Mouse (Mus musculus) liver, embryonic 14.5 days (tissue): ENCODE data around the gene Top1. TPM values are rescaled to one million over a fixed set of nuclear protein-coding genes. Genes with fewer than 3 reads are reported as not detected.

Experiments used
- ATAC-seq: fragments of 200-750 bp; cut with Nextera tagmentation; 2 replicates; pipeline ENCODE4 v1.8.0; 2017; ENCODE audit warnings: moderate number of reproducible peaks, mild to moderate bottlenecking, moderate library complexity; ENCODE audit not compliant: insufficient read depth
- DNase-seq, 3 experiments: peaks; one replicate each; pipeline ENCODE4 v3.0.0-alpha.2; 2012 to 2013; ENCODE audit warnings: low read depth in 3 of 3, low spot score in 3 of 3
- H3K27ac ChIP-seq: fragments of 300-500 bp; sonication (generic); 2 replicates; pipeline ENCODE4 v1.5.1; 2014; ENCODE audit warnings: moderate library complexity, mild to moderate bottlenecking, control low read depth, inconsistent platforms
- H3K27me3 ChIP-seq: fragments of 300-500 bp; sonication (generic); 2 replicates; pipeline ENCODE4 v1.6.1; 2014; ENCODE audit warnings: mild to moderate bottlenecking, low read length, moderate library complexity; ENCODE audit not compliant: control insufficient read depth, insufficient read depth
- H3K36me3 ChIP-seq: fragments of 300-500 bp; sonication (generic); replicated peaks from 2 replicates; pipeline ENCODE4 v1.6.1; 2014; ENCODE audit warnings: low read depth; ENCODE audit not compliant: control insufficient read depth, insufficient read depth
- H3K4me1 ChIP-seq, 2 experiments: fragments of 200-500 bp in 1 of 2; fragments of 300-500 bp in 1 of 2; sonication (generic) in 1 of 2; replicated peaks; 2 replicates each; pipeline ENCODE4 v1.6.1; 2012 to 2014; ENCODE audit warnings: antibody characterized with exemption in 1 of 2, inconsistent platforms in 1 of 2, low read length in 1 of 2; ENCODE audit not compliant: control insufficient read depth in 2 of 2, insufficient read depth in 2 of 2
- H3K4me2 ChIP-seq: fragments of 300-500 bp; sonication (generic); 2 replicates; pipeline ENCODE4 v1.6.1; 2014; ENCODE audit warnings: low read depth, mild to moderate bottlenecking, control low read depth, moderate library complexity
- H3K4me3 ChIP-seq, 2 experiments: fragments of 200-500 bp in 1 of 2; fragments of 300-500 bp in 1 of 2; sonication (generic) in 1 of 2; 2 replicates each; pipeline ENCODE4 v1.5.1; 2012 to 2014; ENCODE audit warnings: low read depth in 2 of 2, low read length in 2 of 2, mild to moderate bottlenecking in 2 of 2, control low read depth in 1 of 2, inconsistent platforms in 1 of 2, moderate library complexity in 1 of 2; ENCODE audit not compliant: insufficient read depth in 1 of 2
- H3K9ac ChIP-seq: fragments of 300-500 bp; sonication (generic); replicated peaks from 2 replicates; pipeline ENCODE4 v1.6.1; 2014; ENCODE audit warnings: mild to moderate bottlenecking, control low read depth, moderate library complexity
- H3K9me3 ChIP-seq: fragments of 300-500 bp; sonication (generic); 2 replicates; pipeline ENCODE4 v1.6.1; 2016; ENCODE audit warnings: low read length, mixed read lengths; ENCODE audit not compliant: control insufficient read depth
- CTCF ChIP-seq: IDR thresholded peaks from 2 replicates; pipeline ENCODE4 v1.5.1; 2016; ENCODE audit warnings: antibody characterized with exemption, low read depth, control low read depth
- EP300 ChIP-seq: IDR thresholded peaks from 2 replicates; pipeline ENCODE4 v1.6.1; 2016; ENCODE audit warnings: antibody characterized with exemption, low read depth
- WGBS: fragments of 180-500 bp; shearing (Covaris S2); extraction: QIAGEN DNeasy Blood & Tissue Kit; methylation state at CpG from one replicate; pipeline ENCODE4 v1.1.7; 2014; ENCODE audit not compliant: insufficient replicate concordance; 5-methylcytosine and 5-hydroxymethylcytosine counted together
- polyA plus RNA-seq, 2 experiments: library from polyadenylated mRNA; depleted of rRNA in 1 of 2; stranded (reverse) in 1 of 2; unstranded in 1 of 2; fragments of >200 nt; fragmentation: Nextera tagmentation in 1 of 2; extraction: Ambion mirVana in 1 of 2; gene quantifications; 2 replicates each; pipeline versions ENCODE4 v1.2.1 to v1.2.3; 2012 to 2014

Gene Top1
- polyA plus RNA-seq, 2 experiments = 33.6 to 51.2 TPM

DNA sequence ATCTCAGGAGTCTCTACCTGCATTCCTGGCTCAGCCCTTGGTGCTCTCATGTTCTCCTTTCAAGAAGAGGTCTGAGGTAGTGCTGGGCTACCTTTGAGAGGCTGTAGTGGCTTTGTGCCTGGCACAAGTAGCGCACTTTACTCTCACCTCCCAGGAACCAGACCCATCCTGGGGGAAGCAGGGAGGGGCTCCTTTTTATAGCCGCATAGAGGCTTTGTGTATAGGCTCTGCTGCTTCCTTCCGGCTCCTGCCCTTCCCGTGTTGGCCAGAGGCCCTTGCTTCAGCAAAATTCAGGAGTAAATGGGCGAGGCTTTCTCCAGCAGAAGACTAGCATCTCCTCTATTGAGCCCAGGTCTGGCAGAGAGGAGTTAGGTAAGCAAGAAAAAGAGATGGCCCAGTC, 92.7 kb downstream of the Top1 start:
- H3K4me2 ChIP-seq = no peak overlapping the region
- H3K4me3 ChIP-seq = no peak overlapping the region
- no peaks in the 10 kb centered on the region for H3K36me3 ChIP-seq
- peaks cover 0 to 11% of the 10 kb centered on the region in 2 experiments; a peak in 2 of 4 replicates for H3K4me1 ChIP-seq
- no peaks in the 10 kb centered on the region for H3K9me3 ChIP-seq
- DNase-seq (no peak), ATAC-seq (no peak)
- TF ChIP-seq EP300 (no peak), CTCF (no peak)
- no peak overlapping the region for H3K9ac ChIP-seq
- H3K27ac ChIP-seq = no peak overlapping the region
- WGBS = 59% methylated on average over 5 of the region's 5 CpGs
- no peaks in the 10 kb centered on the region for H3K27me3 ChIP-seq

DNA sequence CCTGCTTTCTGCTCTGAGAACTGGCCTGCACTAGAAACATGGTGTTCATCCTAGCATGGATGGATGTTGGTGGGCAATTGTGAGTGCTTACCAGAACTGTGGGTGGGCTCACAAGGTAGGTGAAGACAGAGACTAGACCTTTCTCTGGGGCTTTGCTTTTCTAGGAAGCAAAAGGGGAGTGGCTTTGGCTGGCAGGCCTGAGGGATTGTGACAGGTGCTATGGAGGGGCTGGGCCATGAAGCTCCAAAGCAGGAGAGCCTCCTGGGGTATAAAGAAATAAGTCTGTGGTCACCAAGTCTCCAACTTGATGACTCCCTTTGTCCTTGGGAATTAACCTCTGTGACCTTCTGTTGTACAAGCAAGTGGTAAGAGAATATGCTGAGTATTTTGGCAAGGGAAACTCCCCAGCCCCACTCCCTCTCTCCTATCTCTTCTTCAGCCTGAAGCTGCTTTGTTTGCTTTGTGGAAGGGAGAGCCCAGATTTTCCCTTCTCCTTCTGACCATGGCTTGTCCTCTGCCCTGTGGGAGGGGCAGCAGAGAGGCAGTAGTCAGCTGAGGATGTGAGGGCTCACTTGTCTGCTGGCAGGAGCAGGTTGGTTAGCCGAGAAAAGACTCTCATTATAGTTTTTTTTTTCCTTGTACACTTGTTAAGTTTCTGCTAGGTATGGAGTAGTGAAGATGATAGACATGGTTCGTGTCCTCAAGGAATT, 94.1 kb downstream of the Top1 start:
- H3K4me2 ChIP-seq = no peak overlapping the region
- H3K4me3 ChIP-seq = no peak overlapping the region
- DNase-seq = no peak
- 34% methylated on average over 2 of the region's 2 CpGs for WGBS
- peaks cover 0 to 11% of the 10 kb centered on the region in 2 experiments; a peak in 2 of 4 replicates for H3K4me1 ChIP-seq
- H3K9ac ChIP-seq = no peak overlapping the region
- no peaks in the 10 kb centered on the region for H3K36me3 ChIP-seq
- no peak for TF ChIP-seq CTCF
- no peak for TF ChIP-seq EP300
- H3K27ac ChIP-seq = no peak overlapping the region
- no peaks in the 10 kb centered on the region for H3K27me3 ChIP-seq
- ATAC-seq = no peak
- no peaks in the 10 kb centered on the region for H3K9me3 ChIP-seq

DNA sequence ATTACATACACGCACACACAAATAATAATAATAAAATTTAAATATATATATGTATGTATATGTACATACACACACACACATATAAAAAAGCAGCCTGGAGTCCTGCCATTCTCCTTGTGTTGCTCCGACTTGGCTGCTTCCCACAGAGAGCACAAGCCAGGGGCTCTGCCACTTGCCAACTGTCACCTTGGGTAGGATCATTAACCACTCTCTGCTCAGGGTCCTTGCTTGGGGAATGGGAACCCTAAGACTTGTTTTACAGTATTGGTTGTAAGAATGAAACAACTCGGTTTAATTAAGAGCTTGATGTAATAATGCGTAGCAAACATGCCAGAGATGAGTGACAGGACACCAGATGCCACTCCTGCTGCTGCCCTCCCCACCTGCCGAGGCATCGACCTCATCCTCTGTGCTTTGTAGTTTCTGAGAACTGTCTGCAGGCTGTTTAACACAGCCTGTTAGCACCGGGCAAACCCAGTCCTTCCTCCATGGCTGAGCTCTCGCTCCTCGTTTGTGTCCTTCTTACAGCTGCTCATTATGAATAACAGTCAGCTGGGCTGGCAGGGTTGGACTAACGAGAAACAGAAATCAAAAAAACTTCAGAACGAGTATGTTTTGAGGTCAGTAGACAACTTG, 95.0 kb downstream of the Top1 start:
- no peak for TF ChIP-seq EP300
- TF ChIP-seq CTCF = no peak
- Histone ChIP-seq H3K4me3 (no peak overlapping the region), H3K4me2 (no peak overlapping the region), H3K36me3 (no peaks in the 10 kb centered on the region), H3K27me3 (no peaks in the 10 kb centered on the region), H3K27ac (no peak overlapping the region), H3K9me3 (no peaks in the 10 kb centered on the region), H3K4me1 (peaks cover 0 to 11% of the 10 kb centered on the region in 2 experiments; a peak in 2 of 4 replicates), H3K9ac (no peak overlapping the region)
- WGBS = 51% methylated on average over 11 of the region's 11 CpGs
- no peak for DNase-seq
- no peak for ATAC-seq

DNA sequence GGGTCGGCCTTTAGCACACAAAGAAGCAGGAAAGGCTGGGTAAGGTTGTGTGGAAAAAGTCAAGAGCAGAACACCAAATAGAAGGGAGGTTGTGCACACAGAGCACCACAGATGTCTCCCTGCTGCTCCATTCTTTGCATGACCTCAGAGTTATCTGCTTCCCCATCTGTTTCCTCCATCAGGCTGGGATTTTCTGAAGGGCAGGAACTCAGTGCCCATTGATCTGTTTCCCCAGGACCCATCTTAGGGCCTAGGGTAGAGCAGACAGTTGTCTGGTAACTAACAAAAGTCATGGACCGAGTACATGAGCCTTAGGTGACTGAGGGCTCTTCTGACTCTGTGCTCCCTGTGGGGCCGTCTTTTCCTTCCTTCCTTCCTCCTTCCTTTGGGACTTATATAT, 95.9 kb downstream of the Top1 start:
- ATAC-seq = no peak
- no peak overlapping the region for H3K4me2 ChIP-seq
- WGBS = 20% methylated on average over 3 of the region's 3 CpGs
- DNase-seq = no peak
- no peak for TF ChIP-seq CTCF
- TF ChIP-seq EP300 = no peak
- H3K4me3 ChIP-seq = no peak overlapping the region
- no peaks in the 10 kb centered on the region for H3K36me3 ChIP-seq
- no peak overlapping the region for H3K9ac ChIP-seq
- H3K27me3 ChIP-seq = no peaks in the 10 kb centered on the region
- H3K27ac ChIP-seq = no peak overlapping the region
- H3K9me3 ChIP-seq = no peaks in the 10 kb centered on the region
- H3K4me1 ChIP-seq = peaks cover 0 to 13% of the 10 kb centered on the region in 2 experiments; a peak in 2 of 4 replicates

DNA sequence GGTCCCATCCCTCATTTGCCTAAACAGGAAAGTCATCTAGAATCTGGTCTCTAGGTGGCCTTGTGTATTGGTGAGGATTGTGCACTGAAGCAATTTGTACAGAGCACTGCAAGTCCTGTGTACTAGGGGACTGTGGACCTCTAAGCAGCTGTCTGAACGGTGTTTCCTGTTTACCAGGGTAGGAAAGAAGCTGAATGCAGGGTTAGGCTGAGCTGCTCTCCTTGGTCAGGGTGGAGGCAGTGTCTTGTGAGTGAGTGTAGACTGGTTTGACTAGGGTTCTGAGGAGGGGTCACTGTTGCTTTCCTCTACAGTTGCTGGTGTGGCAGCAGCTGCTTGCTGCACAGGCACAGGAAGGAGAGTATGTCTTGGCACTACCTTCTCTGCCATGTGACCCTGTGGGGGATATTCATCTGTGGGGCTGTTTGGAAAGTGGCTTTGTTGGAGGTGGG, 96.5 kb downstream of the Top1 start:
- DNase-seq (no peak), ATAC-seq (no peak)
- no peak overlapping the region for H3K9ac ChIP-seq
- no peak overlapping the region for H3K4me2 ChIP-seq
- no peak overlapping the region for H3K27ac ChIP-seq
- H3K27me3 ChIP-seq = no peaks in the 10 kb centered on the region
- WGBS = 17% methylated on average over 1 of the region's 1 CpGs
- no peak overlapping the region for H3K4me3 ChIP-seq
- H3K4me1 ChIP-seq = peaks cover 0 to 13% of the 10 kb centered on the region in 2 experiments; a peak in 2 of 4 replicates
- no peak for TF ChIP-seq CTCF
- TF ChIP-seq EP300 = no peak
- H3K9me3 ChIP-seq = no peaks in the 10 kb centered on the region
- H3K36me3 ChIP-seq = no peaks in the 10 kb centered on the region
